24 mouse cellular contexts compared by ENCODE assay signal in genomic region chr5:129315626-129316025, GRCm38 (mm10).
DNase-seq lines count a peak whose midpoint lies in the region; ATAC-seq and TF ChIP-seq lines count a peak whose summit lies in the region.
"Had no signal": no experiment of that assay in that cellular context is flagged by ENCODE, and none has a peak within 500 bp of the region (broad histone marks: within the 10 kb centered on the region; RNA-seq: fewer than 3 reads in every experiment).

No protein-coding gene starts in this region.

- intact Hi-C loops in gastrocnemius, adult 2 months (cut with DNase I): no loop called here

- 0 out of 2 replicates have a peak, but pooled peaks have one; percentile 17 for ATAC-seq in megakaryocyte progenitor cell, adult 5-6 weeks (replicated peaks; ENCODE audit: poor library complexity)
- ATAC-seq: forebrain, embryonic 13.5 days; forebrain, embryonic 16.5 days; hindbrain, postnatal 0 days; inflammation-experienced regulatory T-cells, adult 6 months; intestine, embryonic 16.5 days had no signal

- H3K27ac ChIP-seq in gastrocnemius, adult 2 months: no peak overlapping the region
- H3K27ac ChIP-seq: forebrain, embryonic 10.5 days; forebrain, embryonic 13.5 days; heart, embryonic 15.5 days; hindbrain, embryonic 14.5 days; hindbrain, postnatal 0 days had no signal

- peak; percentile 41 for DNase-seq in testis, postnatal 14 days (ENCODE audit: low spot score)
- no peak for DNase-seq in testis, postnatal 10 days (ENCODE audit: low spot score)
- peak; percentile 67 for DNase-seq in WW6 (ENCODE audit: low read depth, low spot score)
- DNase-seq in heart, adult 18-20 months: no peak
- no peak for DNase-seq in gastrocnemius, adult 2 months
- DNase-seq: adrenal gland, adult 2 months; adrenal gland, postnatal 14 days; cerebellum, adult 18-20 months; cerebellum, adult 9-10 months; cerebellum, postnatal 14 days; gastrocnemius, postnatal 14 days; heart, adult 11 months; heart, postnatal 10 days; heart, postnatal 36 days had no signal

- TF ChIP-seq CTCF in gastrocnemius, adult 2 months (IDR thresholded peaks at IDR 0.05): no peak

- H3K4me3 ChIP-seq in gastrocnemius, adult 2 months: no peak overlapping the region
- H3K4me3 ChIP-seq: forebrain, embryonic 10.5 days; forebrain, embryonic 13.5 days; heart, embryonic 12.5 days; heart, embryonic 15.5 days had no signal

Comparison
In these comparisons a context has a peak if more than half of its experiments do, and no peak if none do; other contexts are left out.
1. DNase-seq: peak in testis, postnatal 14 days (single experiment) and WW6 (single experiment); none in testis, postnatal 10 days (single experiment), heart, adult 18-20 months (0 of 2) and gastrocnemius, adult 2 months (single experiment).